Mouse (Mus musculus): ENCODE data around the gene Sept11.

DNA sequence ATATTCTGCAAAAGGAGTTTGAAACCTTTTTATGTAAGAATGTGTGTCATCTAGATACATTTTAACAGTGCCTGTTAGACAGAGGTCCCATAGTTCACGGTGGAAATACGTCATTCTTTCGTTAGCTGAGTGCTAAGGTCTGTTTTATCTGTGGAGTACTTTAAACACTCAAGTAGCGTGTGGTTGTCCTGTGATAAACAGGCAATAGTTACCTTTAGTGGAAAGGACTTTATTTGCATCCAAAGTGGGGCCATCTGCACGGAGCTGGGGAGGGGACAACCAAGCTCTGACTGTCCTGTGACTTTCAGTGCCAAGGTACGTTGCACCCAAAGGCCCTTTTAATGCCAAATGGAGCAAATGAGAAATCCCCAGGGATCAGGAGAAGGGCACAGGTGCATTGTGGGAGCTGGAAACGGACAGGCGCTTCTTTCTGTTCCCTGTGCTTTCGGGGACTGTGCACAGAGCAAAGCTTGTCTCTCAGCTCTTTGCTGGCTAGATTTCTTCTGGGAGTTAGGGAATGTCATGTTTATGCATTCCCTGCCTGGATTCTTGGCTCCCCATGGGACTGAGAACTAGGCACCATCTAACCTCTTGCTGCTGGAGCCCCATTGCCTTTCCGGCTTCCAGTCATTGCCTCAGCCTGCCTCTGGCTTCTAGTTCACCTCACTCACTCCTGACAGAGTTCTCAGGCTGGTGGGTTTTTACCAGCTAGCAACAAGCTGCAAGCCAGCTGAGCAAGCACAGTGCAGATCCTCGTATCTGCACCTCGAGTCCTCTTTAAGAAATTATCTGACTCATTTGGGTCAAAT is 56.9 kb downstream of the Sept11 start:
- TF ChIP-seq MAX (IDR thresholded peaks at IDR 0.05; ENCODE audit: low read length), result no peak
- TF ChIP-seq UBTF (IDR thresholded peaks at IDR 0.05; ENCODE audit: low read depth, low read length), result no peak
- TF ChIP-seq MEF2A (IDR thresholded peaks at IDR 0.05; ENCODE audit: borderline replicate concordance, low read depth, low read length), result no peak
- TF ChIP-seq POLR2A (IDR thresholded peaks at IDR 0.05; ENCODE audit: low read depth, low read length), result no peak

Measured in CH12.LX (cell line).